Mouse (Mus musculus) layer of hippocampus, adult 2 months (tissue): ENCODE measurements around the gene Ppp1cb. TPM values are rescaled to one million over a fixed set of nuclear protein-coding genes. Genes with fewer than 3 reads are reported as not detected.

Experiments used
- DNase-seq, 2 experiments: peaks; one replicate each; pipeline ENCODE4 v3.0.0; 2022; ENCODE audit warnings: low spot score in 2 of 2
- H3K27ac ChIP-seq: fragments of 200-600 bp; 2 replicates; pipeline ENCODE4 v1.8.1; 2022
- H3K4me3 ChIP-seq: fragments of 200-600 bp; 2 replicates; pipeline ENCODE4 v1.8.1; 2022; ENCODE audit warnings: mild to moderate bottlenecking
- CTCF ChIP-seq: fragments of 200-600 bp; conservative IDR thresholded peaks from 2 replicates; pipeline ENCODE4 v1.8.1; 2022; ENCODE audit warnings: antibody characterized with exemption, mild to moderate bottlenecking, moderate library complexity
- total RNA-seq, 2 experiments: library from RNA; stranded (reverse); gene quantifications; 2 replicates each; pipeline ENCODE4 v1.2.3; 2021

Gene Ppp1cb
- total RNA-seq, 2 experiments from 2014 or later: 418 to 439 TPM

DNA sequence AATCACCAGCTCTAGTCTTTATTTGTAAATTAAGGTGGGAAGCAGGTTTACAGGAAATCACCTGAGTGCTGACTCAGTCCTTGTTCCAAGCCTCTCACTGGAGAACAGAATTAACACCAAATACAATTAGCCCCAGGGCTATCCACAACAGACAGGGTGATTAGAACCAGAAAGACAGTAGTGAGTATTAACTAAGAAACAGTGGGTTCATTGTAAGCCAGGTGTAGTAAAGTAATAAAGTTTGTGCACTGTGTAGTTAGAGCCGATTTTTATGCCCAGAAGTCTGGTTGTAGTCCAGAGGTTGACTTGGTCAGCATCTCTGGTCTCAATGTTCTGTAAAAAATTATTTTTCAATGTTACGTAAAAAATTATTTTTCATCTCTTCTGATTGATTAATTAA lies 90.8 kb downstream of the Ppp1cb start:
- no peak for DNase-seq
- TF ChIP-seq CTCF: no peak
- H3K4me3 ChIP-seq: no peak overlapping the region
- H3K27ac ChIP-seq: no peak overlapping the region

GRCm38 (mm10) chr5:32564697-32565096 lies 106.1 kb downstream of the Ppp1cb start:
- DNase-seq: no peak
- TF ChIP-seq CTCF: no peak
- no peak overlapping the region for H3K27ac ChIP-seq
- H3K4me3 ChIP-seq: no peak overlapping the region

Other genes starting within 250 kb of the Ppp1cb start
- 1 to 10 TPM; 1.3 to 1.7 TPM for gene Plb1, start 226.1 kb upstream of the Ppp1cb start, total RNA-seq
- gene Yes1, start 152.3 kb downstream of the Ppp1cb start, total RNA-seq: 10 to 100 TPM; 11.3 to 14.5 TPM